Mouse (Mus musculus) neural tube, embryonic 10.5 days (tissue): ENCODE data around the gene Vwa3b.

Experiments used
- DNase-seq: peaks from one replicate; pipeline ENCODE4 v3.0.0-alpha.2; 2017; ENCODE audit warnings: low spot score; ENCODE audit errors: extremely low spot score

The Vwa3b gene

GRCm38 (mm10) chr1:37060856-37061255 is 34.5 kb downstream of the Vwa3b start:
- DNase-seq: no peak

DNA sequence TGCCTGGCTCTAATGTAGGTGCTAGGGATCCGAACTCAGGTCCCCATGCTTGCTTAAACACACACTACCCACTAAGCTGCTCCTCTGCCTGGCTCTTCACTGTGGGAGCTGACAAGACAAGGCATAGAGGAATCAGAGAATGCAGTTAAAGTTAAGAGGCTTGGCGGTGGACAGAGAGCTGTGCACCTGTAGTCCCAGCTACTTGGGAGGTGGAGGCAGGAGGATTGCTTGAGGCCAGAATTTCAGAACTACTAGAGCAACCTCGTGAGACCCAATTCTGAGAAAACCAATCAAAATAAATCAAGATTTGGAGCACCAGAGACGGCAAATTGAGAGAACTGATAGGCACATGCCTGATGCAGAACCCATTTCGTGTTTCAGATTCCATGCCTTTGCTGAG is 36.7 kb downstream of the Vwa3b start:
- DNase-seq: no peak

- DNase-seq: no peak
Observed at GRCm38 (mm10) chr1:37063841-37064240, 37.4 kb downstream of the Vwa3b start.

GRCm38 (mm10) chr1:37065658-37066412 is 39.4 kb downstream of the Vwa3b start:
- DNase-seq: no peak

GRCm38 (mm10) chr1:37075759-37076158 is 49.4 kb downstream of the Vwa3b start:
- DNase-seq: no peak

GRCm38 (mm10) chr1:37077266-37077665 is 50.9 kb downstream of the Vwa3b start:
- DNase-seq: no peak

DNA sequence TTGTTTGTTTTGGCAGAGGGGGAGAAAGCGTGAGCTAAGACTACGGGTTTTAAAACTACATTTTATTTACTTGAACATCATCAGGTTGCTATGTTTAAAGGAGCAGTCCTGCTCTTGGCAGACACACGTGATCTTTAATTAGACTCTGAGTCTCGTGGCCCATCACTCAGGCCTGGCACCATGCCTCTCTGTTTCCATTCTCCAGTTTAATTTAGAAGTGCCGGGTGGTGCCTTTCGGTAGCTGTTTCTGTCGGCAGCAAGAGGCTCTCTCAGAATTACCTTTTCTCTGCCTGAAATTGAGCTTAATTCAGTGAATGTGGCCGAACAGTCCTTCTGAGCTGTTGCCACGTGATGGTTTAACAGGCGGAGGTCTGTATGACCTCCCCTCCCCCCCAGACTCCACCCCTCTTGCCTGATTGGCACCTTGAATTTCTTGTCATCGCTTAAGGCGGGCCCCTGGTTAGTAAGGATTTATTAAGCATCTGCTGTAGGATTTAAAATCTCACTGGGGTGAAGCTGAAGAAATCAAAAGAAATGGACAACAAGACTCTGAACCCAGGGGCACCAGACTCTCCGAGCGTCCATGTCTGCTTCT is 51.7 kb downstream of the Vwa3b start:
- DNase-seq: no peak

GRCm38 (mm10) chr1:37080442-37080841 is 54.0 kb downstream of the Vwa3b start:
- DNase-seq: no peak

- no peak for DNase-seq
Observed at GRCm38 (mm10) chr1:37081376-37082214, 55.2 kb downstream of the Vwa3b start.

GRCm38 (mm10) chr1:37082215-37082464 is 55.7 kb downstream of the Vwa3b start:
- DNase-seq: no peak

GRCm38 (mm10) chr1:37084075-37084474 is 57.7 kb downstream of the Vwa3b start:
- no peak for DNase-seq

DNA sequence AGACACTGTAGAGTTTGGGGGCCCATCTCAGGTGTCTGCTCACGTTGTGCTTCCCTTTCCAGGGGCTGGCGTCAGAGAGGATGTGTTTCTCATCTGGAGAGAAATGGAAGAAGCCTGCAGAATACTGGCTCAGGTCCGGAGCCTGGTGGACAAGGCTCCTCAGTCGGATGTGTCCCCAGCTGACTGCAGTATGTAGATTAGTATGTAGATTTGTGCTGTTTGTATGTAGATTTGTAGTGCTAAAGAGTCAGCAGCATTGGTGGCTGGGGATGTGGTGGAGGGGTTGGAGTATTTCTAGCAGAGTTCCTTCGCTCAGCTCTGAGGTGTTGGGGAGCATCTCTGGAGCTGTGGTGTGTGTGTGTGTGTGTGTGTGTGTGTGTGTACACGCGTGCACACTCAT is 58.8 kb downstream of the Vwa3b start:
- no peak for DNase-seq

DNA sequence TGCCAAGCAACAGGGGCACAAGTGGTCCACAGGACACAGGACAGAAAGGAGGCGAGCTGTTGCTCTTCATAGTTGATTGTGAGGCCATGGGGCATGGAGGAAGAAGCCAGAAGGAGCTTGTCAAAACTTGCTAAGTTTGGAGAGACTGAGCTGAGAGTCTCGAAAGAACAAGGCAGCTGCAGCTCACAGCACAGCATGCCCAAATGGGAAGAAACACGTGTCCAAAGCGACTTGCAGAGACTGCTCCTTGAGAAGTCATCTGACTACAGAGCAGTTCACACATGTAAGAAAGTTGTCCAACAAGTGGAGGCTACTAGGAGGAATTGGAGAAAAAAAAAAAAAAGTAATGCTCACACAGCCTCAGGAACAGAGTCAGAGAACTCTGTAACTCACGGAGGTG is 62.8 kb downstream of the Vwa3b start:
- no peak for DNase-seq

DNA sequence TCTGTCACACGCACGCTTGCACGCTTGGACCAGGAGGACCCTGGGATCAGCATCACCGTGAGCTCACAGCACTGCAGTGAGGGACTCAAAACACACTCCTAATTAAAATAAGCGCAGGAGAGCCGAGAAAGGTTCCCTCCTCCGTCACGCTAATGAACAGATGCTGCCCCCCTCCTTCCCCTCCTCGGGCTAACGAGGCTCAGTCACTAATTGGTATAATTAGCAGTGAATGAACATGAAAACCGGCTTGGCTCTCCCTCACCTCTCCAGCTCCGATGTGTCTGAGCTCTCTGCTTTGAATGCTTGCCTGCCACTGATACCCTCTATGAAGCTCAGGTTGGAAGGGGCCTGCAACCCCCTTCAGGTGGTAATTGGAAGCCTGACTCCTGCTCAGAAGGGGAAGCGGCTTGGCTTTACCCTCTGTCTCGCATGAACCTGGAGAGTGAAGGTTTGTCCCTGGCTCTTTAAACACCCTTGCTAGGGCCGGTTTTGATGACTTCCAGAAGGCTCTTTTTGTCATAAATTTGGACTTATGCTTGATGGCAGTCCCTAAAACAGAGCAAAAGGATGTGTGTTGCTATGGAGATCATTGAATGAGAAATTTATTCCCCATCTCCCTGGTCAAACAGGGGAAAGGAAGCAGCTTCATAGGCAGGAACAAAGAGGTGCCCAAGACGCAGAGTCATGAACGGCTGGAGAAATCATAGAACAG is 71.1 kb downstream of the Vwa3b start:
- DNase-seq: no peak

DNA sequence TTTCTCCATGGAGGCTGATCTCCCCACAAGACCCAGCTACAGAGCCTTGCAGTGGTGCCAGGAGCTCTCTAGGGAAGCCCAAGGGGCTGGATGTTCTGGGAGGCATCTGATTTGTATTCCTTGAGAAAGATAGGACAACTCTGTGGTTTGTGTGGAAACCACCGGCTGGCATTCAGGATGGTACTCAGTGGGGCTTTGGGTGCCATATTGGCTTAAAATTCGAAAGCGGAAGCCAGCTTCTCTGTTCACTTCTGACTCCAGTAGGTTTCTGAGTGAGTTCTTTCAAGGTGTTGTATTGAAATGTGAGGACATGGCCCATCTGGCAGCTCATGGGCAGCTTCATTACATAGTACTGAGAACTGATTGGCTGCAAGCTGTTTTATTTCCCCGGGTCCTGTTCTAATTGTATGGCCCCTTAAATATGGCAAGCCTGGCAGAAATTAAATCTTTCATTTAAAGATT is 71.7 kb downstream of the Vwa3b start:
- no peak for DNase-seq

DNA sequence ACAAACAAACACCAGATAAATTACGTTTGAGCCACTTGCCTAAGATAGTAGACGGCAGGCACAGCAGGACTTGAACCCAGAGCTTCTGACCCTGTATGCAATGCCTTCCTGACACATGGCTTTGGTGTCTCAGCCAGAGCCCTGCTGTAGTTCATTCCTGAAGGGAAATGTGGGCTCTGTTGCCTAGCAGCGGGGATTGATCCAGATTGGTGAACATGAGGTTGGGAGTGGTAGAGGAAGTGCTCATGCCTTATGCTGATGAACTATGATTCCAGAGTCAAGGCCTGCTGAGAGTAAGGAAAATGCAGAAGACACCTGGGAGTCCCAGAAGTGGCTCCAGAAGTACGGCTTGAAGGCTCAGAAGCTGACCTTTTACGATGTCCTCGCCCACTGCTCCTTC is 74.0 kb downstream of the Vwa3b start:
- DNase-seq: no peak

DNA sequence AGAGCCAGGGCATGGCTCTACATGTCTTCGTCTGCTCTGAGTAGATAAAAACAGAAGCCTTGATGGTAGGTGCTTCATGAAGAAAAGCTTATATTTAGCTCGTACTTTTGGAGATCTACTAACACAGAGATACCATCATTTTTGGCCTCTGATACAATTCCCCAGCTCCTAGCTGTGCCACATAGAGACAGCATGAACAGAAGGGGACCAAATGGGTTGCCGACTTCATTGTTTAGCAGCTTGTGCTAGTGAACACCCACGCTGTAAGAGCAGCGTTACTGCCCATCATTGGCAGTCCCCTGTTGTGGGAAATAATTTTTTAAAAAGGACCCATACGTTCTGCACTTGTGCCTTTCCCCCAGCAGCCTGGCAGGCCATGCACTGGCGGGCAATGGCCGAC is 74.6 kb downstream of the Vwa3b start:
- no peak for DNase-seq

GRCm38 (mm10) chr1:37101717-37102116 is 75.3 kb downstream of the Vwa3b start:
- DNase-seq: no peak

DNA sequence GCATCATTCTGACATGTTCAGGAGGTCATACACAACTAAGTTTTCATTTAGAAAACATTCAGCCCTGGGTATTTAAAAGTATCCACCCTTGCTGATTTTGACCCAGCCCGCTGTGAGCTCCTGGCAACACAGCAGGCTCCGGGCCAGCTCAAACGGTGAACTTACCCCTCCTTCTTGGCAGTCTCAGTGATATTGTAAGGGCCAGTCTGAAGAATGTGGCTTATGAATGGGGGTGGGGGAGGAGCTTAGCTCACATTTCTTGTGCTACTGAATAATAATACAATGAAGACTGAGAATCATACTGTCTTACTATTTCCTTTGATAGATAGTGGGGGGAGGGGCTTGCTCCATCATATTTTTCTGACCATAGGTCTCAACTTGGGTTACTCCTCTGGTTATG is 78.8 kb downstream of the Vwa3b start:
- DNase-seq: no peak

DNA sequence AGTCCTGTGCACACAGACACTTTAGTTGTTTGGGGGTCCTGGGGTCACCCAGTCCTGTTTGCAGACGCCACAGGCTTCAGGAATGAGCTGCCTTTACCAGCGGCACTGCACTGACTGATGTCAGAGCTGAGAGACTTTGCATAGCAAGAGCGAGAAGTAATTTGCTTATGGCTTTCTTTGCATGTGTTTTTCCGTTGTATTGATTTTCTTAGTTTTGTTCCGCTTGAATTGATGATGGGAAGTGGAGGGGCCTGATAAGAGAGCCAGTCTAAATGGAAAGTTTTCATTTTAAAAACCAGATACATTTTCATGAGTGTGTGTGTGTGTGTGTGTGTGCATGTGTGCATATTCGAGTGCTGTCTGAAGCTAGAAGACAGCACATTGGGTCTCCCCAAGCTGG is 87.4 kb downstream of the Vwa3b start:
- DNase-seq: no peak

DNA sequence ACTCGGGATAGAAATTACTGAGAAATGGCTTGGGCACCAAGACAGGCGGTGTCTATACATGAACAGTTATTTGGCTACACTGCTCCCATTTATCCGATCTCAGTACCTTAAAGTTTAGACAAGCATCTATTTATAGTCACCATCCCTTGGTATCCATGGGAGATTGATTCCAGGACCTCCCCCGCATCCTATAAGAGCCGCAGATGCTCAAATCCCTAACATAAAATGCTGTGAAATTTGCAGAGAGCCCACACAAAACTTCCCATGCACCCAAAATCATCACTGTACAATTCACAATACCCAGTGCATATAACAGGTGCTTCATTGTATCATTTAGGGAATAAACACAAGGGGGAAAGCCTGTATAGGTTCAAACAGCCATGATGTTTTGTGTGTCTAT is 89.5 kb downstream of the Vwa3b start:
- DNase-seq: no peak

GRCm38 (mm10) chr1:37116574-37116973 is 90.2 kb downstream of the Vwa3b start:
- no peak for DNase-seq
